Mouse (Mus musculus): Measurements from ENCODE around the gene Defb20. TPM values are rescaled to one million over a fixed set of nuclear protein-coding genes. Genes with fewer than 3 reads are reported as not detected.

Gene Defb20
- polyA plus RNA-seq, 1 experiment from 2014 or later, result not detected

DNA sequence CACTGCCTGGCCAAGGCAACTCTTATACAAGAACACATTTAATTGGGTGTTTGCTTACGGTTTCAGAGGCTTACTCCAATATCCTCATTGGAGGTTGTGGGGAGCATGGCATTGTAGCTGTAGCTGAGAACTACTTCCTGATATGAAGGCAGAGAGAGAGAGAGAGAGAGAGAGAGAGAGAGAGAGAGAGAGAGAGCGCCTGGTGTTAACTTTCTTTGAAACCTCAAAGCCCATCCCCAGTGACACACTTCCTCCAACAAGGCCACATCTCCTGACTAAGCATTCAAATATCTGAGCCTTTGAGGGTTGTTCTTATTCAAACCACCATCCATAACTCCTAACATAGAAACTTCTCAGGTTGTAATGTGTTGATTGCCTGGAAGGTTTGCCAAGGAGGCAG, 27.1 kb downstream of the Defb20 start:
- no peak overlapping the region for H3K4me3 ChIP-seq (ENCODE audit: low read depth, low read length)
- H3K9me3 ChIP-seq (ENCODE audit: control insufficient read depth), result no peaks in the 10 kb centered on the region
- no peak for TF ChIP-seq CTCF (IDR thresholded peaks at IDR 0.05; ENCODE audit: low read depth)
- no peak overlapping the region for H3K9ac ChIP-seq (ENCODE audit: low read depth, low read length)
- 88% methylated on average over 2 of the region's 2 CpGs for WGBS
- H3K4me2 ChIP-seq (replicated peaks; ENCODE audit: low read depth), result no peak overlapping the region
- no peak overlapping the region for H3K27ac ChIP-seq (ENCODE audit: low read depth, low read length)
- no peaks in the 10 kb centered on the region for H3K36me3 ChIP-seq (ENCODE audit: control insufficient read depth, insufficient read depth)
- no peak for ATAC-seq
- H3K4me1 ChIP-seq (replicated peaks; ENCODE audit: control insufficient read depth, insufficient read depth, low read length), result no peaks in the 10 kb centered on the region
- H3K27me3 ChIP-seq (replicated peaks; ENCODE audit: control insufficient read depth, insufficient read depth, low read length), result no peaks in the 10 kb centered on the region

GRCm38 (mm10) chr2:152511592-152511991, 34.7 kb downstream of the Defb20 start, which contains the start of gene Defb26:
Defb26 (minus strand) TSS chr2:152511692.
- Histone ChIP-seq H3K9ac (ENCODE audit: low read depth, low read length) (no peak within 1 kb of the TSS), H3K4me3 (ENCODE audit: low read depth, low read length) (no peak within 1 kb of the TSS), H3K27me3 (replicated peaks; ENCODE audit: control insufficient read depth, insufficient read depth, low read length) (no peaks in the 10 kb centered on the region), H3K27ac (ENCODE audit: low read depth, low read length) (no peak within 1 kb of the TSS), H3K36me3 (ENCODE audit: control insufficient read depth, insufficient read depth) (no peaks in the 10 kb centered on the region), H3K4me1 (replicated peaks; ENCODE audit: control insufficient read depth, insufficient read depth, low read length) (no peaks in the 10 kb centered on the region), H3K4me2 (replicated peaks; ENCODE audit: low read depth) (no peak within 1 kb of the TSS), H3K9me3 (ENCODE audit: control insufficient read depth) (no peaks in the 10 kb centered on the region)
- no peak for ATAC-seq
- 89% methylated on average over 1 of the region's 1 CpGs for WGBS
- TF ChIP-seq CTCF (IDR thresholded peaks at IDR 0.05; ENCODE audit: low read depth), result no peak

DNA sequence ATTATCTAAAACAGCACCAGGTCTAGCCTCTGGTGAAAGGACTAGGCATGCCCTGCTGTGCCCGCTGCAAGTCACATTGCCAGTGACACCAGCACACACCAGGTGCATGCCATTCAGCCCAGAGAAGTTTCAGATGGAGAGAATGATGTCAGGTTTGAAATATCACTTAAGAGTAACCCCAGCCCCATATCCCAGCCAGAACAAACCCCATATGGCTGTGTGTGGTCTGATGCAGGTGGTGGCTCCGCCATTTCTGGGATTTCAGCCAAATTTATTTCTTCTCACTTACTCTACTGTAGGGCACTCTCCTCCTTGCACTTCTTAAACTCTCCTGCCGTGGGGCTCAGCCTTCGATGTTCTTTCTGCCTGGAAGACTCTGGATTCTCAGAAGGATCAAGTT, 39.2 kb downstream of the Defb20 start:
- Histone ChIP-seq H3K4me1 (replicated peaks; ENCODE audit: control insufficient read depth, insufficient read depth, low read length) (no peaks in the 10 kb centered on the region), H3K9me3 (ENCODE audit: control insufficient read depth) (no peaks in the 10 kb centered on the region), H3K27me3 (replicated peaks; ENCODE audit: control insufficient read depth, insufficient read depth, low read length) (no peaks in the 10 kb centered on the region), H3K9ac (ENCODE audit: low read depth, low read length) (no peak overlapping the region), H3K36me3 (ENCODE audit: control insufficient read depth, insufficient read depth) (no peaks in the 10 kb centered on the region), H3K27ac (ENCODE audit: low read depth, low read length) (no peak overlapping the region), H3K4me2 (replicated peaks; ENCODE audit: low read depth) (no peak overlapping the region), H3K4me3 (ENCODE audit: low read depth, low read length) (no peak overlapping the region)
- ATAC-seq, result no peak
- WGBS, result 67% methylated on average over 4 of the region's 4 CpGs
- TF ChIP-seq CTCF (IDR thresholded peaks at IDR 0.05; ENCODE audit: low read depth), result no peak

DNA sequence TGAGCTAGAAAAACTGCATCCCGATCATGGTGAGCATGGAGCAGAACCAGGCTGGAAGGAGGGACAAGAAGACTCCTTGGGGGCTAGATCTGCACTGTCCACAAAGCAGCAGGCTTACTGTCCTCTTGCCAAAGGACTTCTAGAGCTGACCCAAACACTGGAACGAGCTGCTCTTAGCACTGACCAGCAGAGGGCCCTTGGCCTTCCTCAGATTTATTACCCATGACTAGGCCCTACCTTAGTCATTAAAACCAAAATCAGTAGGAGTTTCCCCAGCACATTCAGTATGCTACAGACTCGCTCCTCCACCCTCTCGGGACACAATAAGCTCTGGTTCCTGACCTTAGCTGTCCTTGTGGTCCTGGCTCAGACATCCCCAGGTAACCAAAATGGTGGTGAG, 41.1 kb downstream of the Defb20 start, which contains the start of gene Defb28:
TSS of gene Defb28 (plus strand) at position 275 of the 400 bp plus-strand sequence.
- no peak within 1 kb of the TSS for H3K4me2 ChIP-seq (replicated peaks; ENCODE audit: low read depth)
- no peaks in the 10 kb centered on the region for H3K4me1 ChIP-seq (replicated peaks; ENCODE audit: control insufficient read depth, insufficient read depth, low read length)
- ATAC-seq, result no peak
- H3K27ac ChIP-seq (ENCODE audit: low read depth, low read length), result no peak within 1 kb of the TSS
- no peak within 1 kb of the TSS for H3K9ac ChIP-seq (ENCODE audit: low read depth, low read length)
- no peaks in the 10 kb centered on the region for H3K27me3 ChIP-seq (replicated peaks; ENCODE audit: control insufficient read depth, insufficient read depth, low read length)
- 0 out of 2 replicates have a peak, but pooled peaks have one; percentile 18 for TF ChIP-seq CTCF (IDR thresholded peaks at IDR 0.05; ENCODE audit: low read depth)
- H3K36me3 ChIP-seq (ENCODE audit: control insufficient read depth, insufficient read depth), result no peaks in the 10 kb centered on the region
- H3K9me3 ChIP-seq (ENCODE audit: control insufficient read depth), result no peaks in the 10 kb centered on the region
- no peak within 1 kb of the TSS for H3K4me3 ChIP-seq (ENCODE audit: low read depth, low read length)
- WGBS, result 71% methylated on average over 4 of the region's 4 CpGs

Other genes starting within 250 kb of the Defb20 start
- 35.2 and 40.3 TPM in 2 replicates for gene Tbc1d20, start 183.2 kb upstream of the Defb20 start, polyA plus RNA-seq (2015; fragmentation: Nextera tagmentation; extraction: Ambion mirVana)
- 44.9 and 50.3 TPM in 2 replicates for gene Rbck1, start 144.4 kb upstream of the Defb20 start, polyA plus RNA-seq (2015; fragmentation: Nextera tagmentation; extraction: Ambion mirVana)
- 2.5 and 2.9 TPM in 2 replicates for gene Trib3, start 133.0 kb upstream of the Defb20 start, polyA plus RNA-seq (2015; fragmentation: Nextera tagmentation; extraction: Ambion mirVana)
- gene Nrsn2, start 100.4 kb upstream of the Defb20 start, polyA plus RNA-seq (2015; fragmentation: Nextera tagmentation; extraction: Ambion mirVana), result 4.1 and 4.7 TPM in 2 replicates
- 2.8 and 3.1 TPM in 2 replicates for gene Sox12, start 79.0 kb upstream of the Defb20 start, polyA plus RNA-seq (2015; fragmentation: Nextera tagmentation; extraction: Ambion mirVana)
- 15.7 and 18.1 TPM in 2 replicates for gene Zcchc3, start 62.0 kb upstream of the Defb20 start, polyA plus RNA-seq (2015; fragmentation: Nextera tagmentation; extraction: Ambion mirVana)
- 0.34 and 0.37 TPM in 2 replicates for gene 6820408C15Rik, start 61.5 kb upstream of the Defb20 start, polyA plus RNA-seq (2015; fragmentation: Nextera tagmentation; extraction: Ambion mirVana)
- not detected in 2 replicates for gene Defb23, start 12.4 kb upstream of the Defb20 start, polyA plus RNA-seq (2015; fragmentation: Nextera tagmentation; extraction: Ambion mirVana)
- not detected in 2 replicates for gene Defb22, start 13.1 kb downstream of the Defb20 start, polyA plus RNA-seq (2015; fragmentation: Nextera tagmentation; extraction: Ambion mirVana)
- gene Defb26, start 34.6 kb downstream of the Defb20 start, polyA plus RNA-seq (2015; fragmentation: Nextera tagmentation; extraction: Ambion mirVana), result not detected in 2 replicates
- not detected in 2 replicates for gene Defb28, start 41.2 kb downstream of the Defb20 start, polyA plus RNA-seq (2015; fragmentation: Nextera tagmentation; extraction: Ambion mirVana)
- gene Defb29, start 63.0 kb downstream of the Defb20 start, polyA plus RNA-seq (2015; fragmentation: Nextera tagmentation; extraction: Ambion mirVana), result not detected in 2 replicates
- not detected in 2 replicates for gene Gm17416, start 92.3 kb downstream of the Defb20 start, polyA plus RNA-seq (2015; fragmentation: Nextera tagmentation; extraction: Ambion mirVana)
- gene Defb21, start 95.7 kb downstream of the Defb20 start, polyA plus RNA-seq (2015; fragmentation: Nextera tagmentation; extraction: Ambion mirVana), result not detected in 2 replicates
- gene Defb19, start 103.2 kb downstream of the Defb20 start, polyA plus RNA-seq (2015; fragmentation: Nextera tagmentation; extraction: Ambion mirVana), result 0.35 and 0.77 TPM in 2 replicates
- gene Defb45, start 122.3 kb downstream of the Defb20 start, polyA plus RNA-seq (2015; fragmentation: Nextera tagmentation; extraction: Ambion mirVana), result not detected in 2 replicates
- not detected in 2 replicates for gene Defb36, start 127.3 kb downstream of the Defb20 start, polyA plus RNA-seq (2015; fragmentation: Nextera tagmentation; extraction: Ambion mirVana)
- 0.72 TPM in 1 of 2 replicates, not detected in the other for gene Defb25, start 146.0 kb downstream of the Defb20 start, polyA plus RNA-seq (2015; fragmentation: Nextera tagmentation; extraction: Ambion mirVana)
- gene Rem1, start 149.9 kb downstream of the Defb20 start, polyA plus RNA-seq (2015; fragmentation: Nextera tagmentation; extraction: Ambion mirVana), result 5.9 and 6.4 TPM in 2 replicates
- 110 and 111 TPM in 2 replicates for gene H13, start 192.4 kb downstream of the Defb20 start, polyA plus RNA-seq (2015; fragmentation: Nextera tagmentation; extraction: Ambion mirVana)
- gene Mcts2, start 210.0 kb downstream of the Defb20 start, polyA plus RNA-seq (2015; fragmentation: Nextera tagmentation; extraction: Ambion mirVana), result 19.0 and 21.5 TPM in 2 replicates